Mouse (Mus musculus) midbrain, postnatal 0 days (tissue): ENCODE results near the gene Il17re. TPM values are rescaled to one million over a fixed set of nuclear protein-coding genes. Genes with fewer than 3 reads are reported as not detected.

Experiments used
- ATAC-seq: fragments of 200-750 bp; cut with Nextera tagmentation; 2 replicates; pipeline ENCODE4 v1.8.0; 2017; ENCODE audit warnings: moderate number of reproducible peaks, mild to moderate bottlenecking, moderate TSS enrichment, moderate library complexity; ENCODE audit not compliant: low FRiP score
- DNase-seq: peaks from one replicate; pipeline ENCODE4 v3.0.0-alpha.2; 2015; ENCODE audit warnings: low spot score
- H3K27ac ChIP-seq: fragments of 300-500 bp; sonication (generic); 2 replicates; pipeline ENCODE4 v1.5.1; 2014; ENCODE audit warnings: low read depth, mild to moderate bottlenecking, low read length, mixed read lengths
- H3K27me3 ChIP-seq: fragments of 300-500 bp; sonication (generic); 2 replicates; pipeline ENCODE4 v1.6.1; 2014; ENCODE audit warnings: low read length, control low read depth, mixed read lengths; ENCODE audit not compliant: insufficient read depth
- H3K36me3 ChIP-seq: fragments of 300-500 bp; sonication (generic); 2 replicates; pipeline ENCODE4 v1.6.1; 2014; ENCODE audit warnings: low read length, control low read depth, mixed read lengths; ENCODE audit not compliant: insufficient read depth
- H3K4me1 ChIP-seq: fragments of 300-500 bp; sonication (generic); 2 replicates; pipeline ENCODE4 v1.6.1; 2014; ENCODE audit warnings: mild to moderate bottlenecking, control low read depth, antibody characterized with exemption, low read length, mixed read lengths; ENCODE audit not compliant: insufficient read depth
- H3K4me2 ChIP-seq: fragments of 300-500 bp; sonication (generic); 2 replicates; pipeline ENCODE4 v1.6.1; 2014; ENCODE audit warnings: low read depth, mild to moderate bottlenecking, low read length, mixed read lengths; ENCODE audit not compliant: poor library complexity, severe bottlenecking
- H3K4me3 ChIP-seq: fragments of 300-500 bp; sonication (generic); 2 replicates; pipeline ENCODE4 v1.5.1; 2014; ENCODE audit warnings: low read depth, mild to moderate bottlenecking, low read length, moderate library complexity
- H3K9ac ChIP-seq: fragments of 300-500 bp; sonication (generic); replicated peaks from 2 replicates; pipeline ENCODE4 v1.6.1; 2014; ENCODE audit warnings: mild to moderate bottlenecking, low read length, moderate library complexity, mixed read lengths; ENCODE audit not compliant: poor library complexity, severe bottlenecking
- H3K9me3 ChIP-seq: fragments of 300-500 bp; sonication (generic); 2 replicates; pipeline ENCODE4 v1.6.1; 2016; ENCODE audit warnings: low read length, control low read depth
- CTCF ChIP-seq: IDR thresholded peaks from 2 replicates; pipeline ENCODE4 v1.5.1; 2016; ENCODE audit warnings: antibody characterized with exemption, mild to moderate bottlenecking
- WGBS: fragments of 180-500 bp; shearing (Covaris S2); extraction: QIAGEN DNeasy Blood & Tissue Kit; methylation state at CpG from one replicate; pipeline ENCODE4 v1.1.7; 2014; 5-methylcytosine and 5-hydroxymethylcytosine counted together
- polyA plus RNA-seq: library from polyadenylated mRNA; unstranded; fragments of >200 nt; fragmentation: Nextera tagmentation; extraction: Ambion mirVana; gene quantifications from 2 replicates; pipeline ENCODE4 v1.2.1, GENCODE M21; 2015
- total RNA-seq: library from RNA; depleted of rRNA; stranded (reverse); fragments of >200 nt; gene quantifications from 2 replicates; pipeline ENCODE4 v1.2.3, GENCODE M21; 2014

Il17re gene
- total and polyA plus RNA-seq, 2 experiments from 2014 or later, result 0.48 to 0.49 TPM

DNA sequence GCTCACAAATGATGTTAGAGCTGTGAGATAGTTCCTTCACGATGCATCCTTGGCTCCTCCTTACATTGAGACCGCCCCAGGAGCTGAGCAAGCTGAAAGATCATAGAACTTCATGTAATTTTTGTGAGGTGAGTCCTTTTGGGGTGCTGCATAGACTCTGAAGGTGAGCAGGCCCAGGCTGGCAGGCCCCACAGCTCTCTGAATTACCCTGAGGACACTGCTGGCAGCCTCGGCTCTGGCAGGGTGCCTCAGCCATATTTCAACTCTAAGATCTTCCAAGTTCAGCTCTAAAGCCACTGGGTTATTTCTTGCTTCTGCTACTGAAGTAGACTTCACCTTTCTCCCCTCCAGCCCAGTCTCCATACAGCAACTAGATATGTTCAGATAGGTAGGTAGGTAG lies 17.6 kb upstream of the Il17re start:
- no peak for DNase-seq
- 91% methylated on average over 3 of the region's 3 CpGs for WGBS
- peaks cover 6% of the 10 kb centered on the region; the same call in 1 of the 2 replicates for H3K4me1 ChIP-seq
- H3K4me3 ChIP-seq, result no peak overlapping the region
- H3K9me3 ChIP-seq, result no peaks in the 10 kb centered on the region
- TF ChIP-seq CTCF, result no peak
- no peak overlapping the region for H3K9ac ChIP-seq
- H3K27ac ChIP-seq, result no peak overlapping the region
- ATAC-seq, result no peak
- H3K27me3 ChIP-seq, result 0 out of 2 replicates have a peak, but pooled peaks cover 3% of the 10 kb centered on the region
- H3K36me3 ChIP-seq, result no peaks in the 10 kb centered on the region
- H3K4me2 ChIP-seq, result no peak overlapping the region

DNA sequence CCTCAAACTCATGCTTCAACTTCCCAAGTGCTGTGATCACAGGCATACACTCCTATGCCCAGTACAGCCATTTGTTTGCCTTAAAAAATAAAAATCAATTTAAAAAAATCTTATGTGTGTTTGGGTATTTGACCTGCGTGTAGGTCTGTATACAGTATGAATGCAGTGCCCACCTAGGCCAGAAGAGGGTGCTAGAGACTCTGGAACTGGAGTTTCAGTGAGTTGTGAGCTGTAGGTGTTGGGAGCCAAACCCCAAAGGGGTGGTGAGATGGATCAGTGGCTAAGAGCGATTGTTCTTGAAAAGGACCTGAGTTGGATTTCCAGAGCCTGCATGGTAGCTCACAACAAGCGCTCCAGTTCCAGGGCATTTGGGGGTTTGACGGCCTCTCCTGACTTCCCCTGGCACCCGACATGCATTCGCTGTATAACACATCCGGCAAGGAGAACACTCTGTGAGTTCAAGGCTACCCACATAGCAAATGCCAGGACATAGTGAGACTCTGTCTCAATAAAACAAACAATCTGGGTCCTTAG lies 17.1 kb upstream of the Il17re start:
- no peak for ATAC-seq

GRCm38 (mm10) chr6:113442087-113442441 lies 16.2 kb upstream of the Il17re start:
- peaks cover under 1% of the 10 kb centered on the region for H3K36me3 ChIP-seq
- no peaks in the 10 kb centered on the region for H3K27me3 ChIP-seq
- H3K9me3 ChIP-seq, result no peaks in the 10 kb centered on the region
- DNase-seq (no peak), ATAC-seq (peak; percentile 24; the same call in 1 of the 2 replicates)
- 39% methylated on average over 9 of the region's 9 CpGs for WGBS
- H3K9ac ChIP-seq, result peak overlapping the region; percentile 95
- TF ChIP-seq CTCF, result no peak
- H3K4me1 ChIP-seq, result peaks cover 6% of the 10 kb centered on the region; the same call in 1 of the 2 replicates
- H3K4me2 ChIP-seq, result peak overlapping the region; percentile 92
- H3K4me3 ChIP-seq, result peak overlapping the region; percentile 94
- H3K27ac ChIP-seq, result peak overlapping the region; percentile 77

More for the DNA sequence above, 17.1 kb upstream of the Il17re start:
- Histone ChIP-seq H3K4me3 (no peak overlapping the region), H3K27me3 (no peaks in the 10 kb centered on the region), H3K36me3 (no peaks in the 10 kb centered on the region), H3K9me3 (no peaks in the 10 kb centered on the region), H3K4me1 (peaks cover 6% of the 10 kb centered on the region; the same call in 1 of the 2 replicates), H3K4me2 (no peak overlapping the region), H3K27ac (no peak overlapping the region), H3K9ac (no peak overlapping the region)
- 53% methylated on average over 7 of the region's 7 CpGs for WGBS
- peak; percentile 88 for DNase-seq
- TF ChIP-seq CTCF, result peak; percentile 83

GRCm38 (mm10) chr6:113442442-113443090 lies 15.7 kb upstream of the Il17re start, which contains the start of gene Jagn1:
Gene Jagn1, plus strand, starts transcription at chr6:113442569.
- DNase-seq, result peak; percentile 97
- Histone ChIP-seq H3K36me3 (peaks cover 5% of the 10 kb centered on the region), H3K9ac (peak within 1 kb of the TSS; percentile 95), H3K9me3 (no peaks in the 10 kb centered on the region), H3K27me3 (no peaks in the 10 kb centered on the region), H3K4me3 (peak within 1 kb of the TSS; percentile 94), H3K4me1 (peaks cover 6% of the 10 kb centered on the region; the same call in 1 of the 2 replicates), H3K27ac (peak within 1 kb of the TSS; percentile 77), H3K4me2 (peak within 1 kb of the TSS; percentile 92)
- TF ChIP-seq CTCF, result 0 out of 2 replicates have a peak, but pooled peaks have one; percentile 1
- peak; percentile 95 for ATAC-seq
- WGBS, result 1% methylated on average over 35 of the region's 45 CpGs

DNA sequence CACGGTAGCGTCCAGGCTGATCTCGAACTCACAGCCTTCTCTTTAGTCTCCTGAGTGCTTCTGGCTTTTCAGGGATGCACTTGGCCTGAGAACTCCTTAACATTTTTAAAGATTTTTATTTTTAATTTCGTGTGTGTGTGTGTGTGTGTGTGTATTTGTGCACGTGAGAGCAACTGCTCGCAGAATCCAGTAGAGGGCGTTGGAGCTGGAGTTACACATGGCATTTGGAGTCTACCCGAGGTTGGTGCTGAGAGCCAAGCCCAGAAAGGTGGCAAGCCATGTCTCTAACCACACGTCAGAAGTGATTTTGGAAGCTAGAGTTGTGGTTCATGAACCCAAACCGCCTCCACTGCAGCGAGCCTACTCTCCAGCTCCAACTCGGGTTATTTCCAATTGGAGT lies 15.2 kb upstream of the Il17re start:
- peak overlapping the region; percentile 95 for H3K9ac ChIP-seq
- TF ChIP-seq CTCF, result peak; percentile 53
- WGBS, result 50% methylated on average over 12 of the region's 12 CpGs
- no peaks in the 10 kb centered on the region for H3K27me3 ChIP-seq
- peak; percentile 7 for DNase-seq
- peaks cover 10% of the 10 kb centered on the region for H3K36me3 ChIP-seq
- no peak for ATAC-seq
- no peaks in the 10 kb centered on the region for H3K9me3 ChIP-seq
- H3K4me2 ChIP-seq, result peak overlapping the region; percentile 92
- peak overlapping the region; percentile 94 for H3K4me3 ChIP-seq
- peaks cover 6% of the 10 kb centered on the region; the same call in 1 of the 2 replicates for H3K4me1 ChIP-seq
- H3K27ac ChIP-seq, result peak overlapping the region; percentile 77
